Mouse (Mus musculus): ENCODE data around the gene Selenoo.

DNA sequence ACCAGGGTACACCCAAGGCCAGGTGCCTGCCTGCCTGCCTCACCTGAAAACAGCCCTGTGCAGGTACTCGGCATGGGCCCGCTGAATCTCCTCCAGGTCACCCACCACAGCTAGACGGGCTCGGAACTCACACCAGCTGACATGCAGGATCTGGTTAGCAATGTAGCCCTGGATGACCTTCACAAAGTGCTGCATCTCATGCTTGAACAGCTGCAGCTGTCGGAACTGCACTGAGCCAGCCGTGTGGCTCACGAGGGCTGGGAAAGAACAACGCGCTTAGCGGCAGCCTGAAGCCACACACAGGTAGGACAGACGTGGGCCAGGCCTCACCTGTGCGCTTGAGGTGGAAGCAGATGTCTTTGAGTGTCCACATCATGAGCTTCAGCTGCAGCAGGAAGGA, 11.9 kb downstream of the Selenoo start:
- TF ChIP-seq POLR2A (IDR thresholded peaks at IDR 0.05; ENCODE audit: extremely low read depth, insufficient read depth, low read length), result 0 out of 2 replicates have a peak, but pooled peaks have one; percentile 6
- TF ChIP-seq CTCF (IDR thresholded peaks at IDR 0.05; ENCODE audit: extremely low read depth, insufficient read depth, low read length), result no peak
